Mouse (Mus musculus) forebrain, embryonic 13.5 days (tissue): ENCODE results near the gene Rab3c. TPM values are rescaled to one million over a fixed set of nuclear protein-coding genes. Genes with fewer than 3 reads are reported as not detected.

Experiments
- ATAC-seq: fragments of 200-750 bp; cut with Nextera tagmentation; 2 replicates; pipeline ENCODE4 v1.8.0; 2017
- H3K27ac ChIP-seq: fragments of 300-500 bp; sonication (generic); 2 replicates; pipeline ENCODE4 v1.5.1; 2015; ENCODE audit warnings: inconsistent platforms, mild to moderate bottlenecking, moderate library complexity
- H3K27me3 ChIP-seq: fragments of 300-500 bp; sonication (generic); 2 replicates; pipeline ENCODE4 v1.6.1; 2015; ENCODE audit warnings: mild to moderate bottlenecking, inconsistent platforms
- H3K36me3 ChIP-seq: fragments of 300-500 bp; sonication (generic); 2 replicates; pipeline ENCODE4 v1.6.1; 2015; ENCODE audit warnings: mild to moderate bottlenecking, inconsistent platforms; ENCODE audit not compliant: poor library complexity, severe bottlenecking
- H3K4me1 ChIP-seq: fragments of 300-500 bp; sonication (generic); 2 replicates; pipeline ENCODE4 v1.6.1; 2015; ENCODE audit warnings: inconsistent platforms
- H3K4me2 ChIP-seq: fragments of 300-500 bp; sonication (generic); 2 replicates; pipeline ENCODE4 v1.6.1; 2015; ENCODE audit warnings: inconsistent platforms, mild to moderate bottlenecking, moderate library complexity
- H3K4me3 ChIP-seq: fragments of 300-500 bp; sonication (generic); 2 replicates; pipeline ENCODE4 v1.5.1; 2015; ENCODE audit warnings: mild to moderate bottlenecking, inconsistent platforms
- H3K9ac ChIP-seq: fragments of 300-500 bp; sonication (generic); 2 replicates; pipeline ENCODE4 v1.6.1; 2015; ENCODE audit warnings: mild to moderate bottlenecking, inconsistent platforms
- H3K9me3 ChIP-seq: fragments of 300-500 bp; sonication (generic); replicated peaks from 2 replicates; pipeline ENCODE4 v1.6.1; 2016; ENCODE audit warnings: inconsistent platforms
- WGBS: fragments of 180-500 bp; shearing (Covaris S2); methylation state at CpG from one replicate; pipeline ENCODE4 v1.1.7; 2015; 5-methylcytosine and 5-hydroxymethylcytosine counted together
- polyA plus RNA-seq: library from polyadenylated mRNA; unstranded; fragments of >200 nt; fragmentation: Nextera tagmentation; extraction: Ambion mirVana; gene quantifications from 2 replicates; pipeline ENCODE4 v1.2.1, GENCODE M21; 2015

The Rab3c gene
- polyA plus RNA-seq, 1 experiment from 2014 or later = 87.2 TPM

DNA sequence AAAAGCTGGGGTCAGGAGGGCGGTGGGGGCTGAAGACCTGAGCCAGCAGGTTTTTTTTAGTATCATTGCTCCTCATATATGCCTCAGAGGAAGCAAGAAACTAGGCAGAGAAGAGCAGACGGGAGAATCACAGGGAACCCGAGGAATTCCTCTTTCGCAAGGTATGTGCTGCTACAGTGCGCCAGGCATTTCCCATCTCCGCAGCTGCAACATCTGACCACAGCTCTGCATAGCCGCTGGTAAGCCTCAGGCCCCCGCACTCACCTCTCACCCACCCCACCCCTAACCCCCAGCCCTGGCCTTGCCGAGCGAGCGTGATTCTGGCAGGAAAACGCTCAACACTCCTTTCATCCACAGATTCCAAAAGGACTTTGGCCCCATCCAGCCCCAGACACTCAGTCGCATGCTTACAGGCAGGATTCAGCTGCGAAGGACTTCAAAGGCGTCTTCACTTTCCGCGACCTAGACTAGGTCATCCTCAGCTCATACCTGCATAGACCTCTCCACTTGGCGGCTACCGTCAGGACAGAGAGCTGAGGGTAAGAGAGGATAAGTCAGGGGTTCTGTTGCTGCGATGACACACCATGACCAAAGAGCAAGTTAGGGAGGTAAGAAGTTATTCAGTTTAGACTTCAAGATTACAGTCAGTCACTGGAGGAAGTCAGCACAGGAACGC is 274.6 kb downstream of the Rab3c start:
- Histone ChIP-seq H3K27ac (no peak overlapping the region), H3K9ac (no peak overlapping the region), H3K9me3 (no peaks in the 10 kb centered on the region), H3K4me3 (no peak overlapping the region), H3K27me3 (no peaks in the 10 kb centered on the region), H3K36me3 (no peaks in the 10 kb centered on the region), H3K4me2 (no peak overlapping the region), H3K4me1 (peaks cover 6% of the 10 kb centered on the region)
- ATAC-seq = no peak
- 61% methylated on average over 21 of the region's 21 CpGs for WGBS

Other genes starting within 250 kb of the Rab3c start
- gene Gapt, start 76.2 kb upstream of the Rab3c start, polyA plus RNA-seq = 0.16 TPM in 1 of 2 replicates, not detected in the other
- 89.4 and 113 TPM in 2 replicates for gene Plk2, start 114.0 kb upstream of the Rab3c start, polyA plus RNA-seq